Mouse (Mus musculus) liver, postnatal 0 days (tissue): ENCODE data around the gene Neurl4.

ENCODE experiments used
- CTCF ChIP-seq: sonication (generic); IDR thresholded peaks from 2 replicates; pipeline ENCODE4 v1.5.1; 2016; ENCODE audit warnings: antibody characterized with exemption, low read depth
- EP300 ChIP-seq: IDR thresholded peaks from 2 replicates; pipeline ENCODE4 v1.6.1; 2016; ENCODE audit warnings: antibody characterized with exemption, low read depth, mild to moderate bottlenecking

GRCm38 (mm10) chr11:69933066-69933465, 32.2 kb downstream of the Neurl4 start:
- TF ChIP-seq CTCF, result no peak
- TF ChIP-seq EP300, result no peak
